Comparison of ENCODE assay signal across 8 mouse cellular contexts in genomic region chr15:78925129-78925528, GRCm38 (mm10). TPM values are rescaled to one million over a fixed set of nuclear protein-coding genes. Genes with fewer than 3 reads are reported as not detected.
DNase-seq lines count a peak whose midpoint lies in the region; ATAC-seq and TF ChIP-seq lines count a peak whose summit lies in the region.
"Had no signal": no experiment of that assay in that cellular context is flagged by ENCODE, and none has a peak within 500 bp of the region (broad histone marks: within the 10 kb centered on the region; RNA-seq: fewer than 3 reads in every experiment).

No protein-coding gene starts in this region.

- TF ChIP-seq CTCF in midbrain, postnatal 0 days (IDR thresholded peaks at IDR 0.05) = no peak

- no peak for DNase-seq in midbrain, embryonic 10.5 days (ENCODE audit: low spot score)
- no peak for DNase-seq in midbrain, postnatal 0 days (ENCODE audit: low spot score)
- peak; percentile 57 for DNase-seq in kidney, postnatal 14 days
- peak; percentile 63 for DNase-seq in testis, postnatal 14 days (ENCODE audit: low spot score)
- no peak for DNase-seq in cerebellum, postnatal 25 days
- no peak for DNase-seq in layer of hippocampus, postnatal 25 days (ENCODE audit: extremely low spot score in 1 of 2, low spot score in 1 of 2)

- 0 out of 2 replicates have a peak overlapping the region, but pooled peaks have one; percentile 51 for H3K4me3 ChIP-seq in midbrain, embryonic 10.5 days
- H3K4me3 ChIP-seq in midbrain, postnatal 0 days (ENCODE audit: low read depth, low read length) = no peak overlapping the region
- H3K4me3 ChIP-seq in embryonic facial prominence, embryonic 15.5 days (replicated peaks) = no peak overlapping the region
- H3K4me3 ChIP-seq: midbrain, embryonic 12.5 days had no signal

- H3K27ac ChIP-seq in midbrain, embryonic 10.5 days (replicated peaks) = peak overlapping the region; percentile 84
- H3K27ac ChIP-seq in midbrain, postnatal 0 days (ENCODE audit: low read depth, low read length) = no peak overlapping the region
- peak overlapping the region; percentile 98 for H3K27ac ChIP-seq in embryonic facial prominence, embryonic 15.5 days (replicated peaks)

- no peak for ATAC-seq in midbrain, postnatal 0 days (ENCODE audit: low FRiP score)
- no peak for ATAC-seq in embryonic facial prominence, embryonic 15.5 days (ENCODE audit: insufficient number of reproducible peaks, low FRiP score, low TSS enrichment, low read depth)

- H3K9ac ChIP-seq in midbrain, postnatal 0 days (replicated peaks; ENCODE audit: low read length, poor library complexity, severe bottlenecking) = no peak overlapping the region
- H3K9ac ChIP-seq in embryonic facial prominence, embryonic 15.5 days = no peak overlapping the region
- H3K9ac ChIP-seq: midbrain, embryonic 12.5 days had no signal

- 28% methylated on average over 8 of the region's 8 CpGs for WGBS in midbrain, embryonic 10.5 days
- WGBS in midbrain, postnatal 0 days = 37% methylated on average over 8 of the region's 8 CpGs
- WGBS in embryonic facial prominence, embryonic 15.5 days = 36% methylated on average over 8 of the region's 8 CpGs

- peaks cover 39% of the 10 kb centered on the region for H3K27me3 ChIP-seq in midbrain, embryonic 10.5 days (ENCODE audit: low read depth, poor library complexity, severe bottlenecking)
- peaks cover 9% of the 10 kb centered on the region for H3K27me3 ChIP-seq in midbrain, postnatal 0 days (ENCODE audit: insufficient read depth, low read length)
- H3K27me3 ChIP-seq in embryonic facial prominence, embryonic 15.5 days = no peaks in the 10 kb centered on the region

- peaks cover 51% of the 10 kb centered on the region for H3K4me1 ChIP-seq in midbrain, embryonic 10.5 days
- H3K4me1 ChIP-seq in midbrain, postnatal 0 days (ENCODE audit: insufficient read depth, low read length) = 0 out of 2 replicates have a peak, but pooled peaks cover 4% of the 10 kb centered on the region
- H3K4me1 ChIP-seq in embryonic facial prominence, embryonic 15.5 days = peaks cover 54% of the 10 kb centered on the region

- H3K36me3 ChIP-seq in midbrain, embryonic 10.5 days = peaks cover 2% of the 10 kb centered on the region; the same call in 1 of the 2 replicates
- H3K36me3 ChIP-seq in midbrain, postnatal 0 days (ENCODE audit: insufficient read depth, low read length) = 0 out of 2 replicates have a peak, but pooled peaks cover 2% of the 10 kb centered on the region
- peaks cover 10% of the 10 kb centered on the region for H3K36me3 ChIP-seq in embryonic facial prominence, embryonic 15.5 days
- H3K36me3 ChIP-seq: midbrain, embryonic 12.5 days had no signal

- no peak overlapping the region for H3K4me2 ChIP-seq in midbrain, postnatal 0 days (ENCODE audit: low read depth, low read length, poor library complexity, severe bottlenecking)
- H3K4me2 ChIP-seq in embryonic facial prominence, embryonic 15.5 days (replicated peaks) = peak overlapping the region; percentile 71; the same call in 1 of the 2 replicates

- no peaks in the 10 kb centered on the region for H3K9me3 ChIP-seq in midbrain, embryonic 10.5 days (replicated peaks)
- no peaks in the 10 kb centered on the region for H3K9me3 ChIP-seq in midbrain, postnatal 0 days (ENCODE audit: low read length)
- H3K9me3 ChIP-seq in embryonic facial prominence, embryonic 15.5 days (replicated peaks) = no peaks in the 10 kb centered on the region
- H3K9me3 ChIP-seq: midbrain, embryonic 12.5 days had no signal

RNA-seq across cellular contexts. Expression of gene Lgals1, which starts 1.4 kb away (rescaled TPM):
- 341 and 392 TPM in 2 replicates for polyA plus RNA-seq in midbrain, embryonic 10.5 days (2016; fragmentation: Nextera tagmentation; extraction: Ambion mirVana)
- total RNA-seq in midbrain, postnatal 0 days (2014; rRNA removed) = 35.4 and 46.2 TPM in 2 replicates
- 69.7 and 76.8 TPM in 2 replicates for polyA plus RNA-seq in midbrain, postnatal 0 days (2015; fragmentation: Nextera tagmentation; extraction: Ambion mirVana)
- 2,635 and 2,725 TPM in 2 replicates for polyA plus RNA-seq in embryonic facial prominence, embryonic 15.5 days (2015; fragmentation: Nextera tagmentation; extraction: Ambion mirVana)
- total RNA-seq in layer of hippocampus, postnatal 25 days (2021) = 10 to 100 TPM; 15.0 to 18.0 TPM

RNA-seq across cellular contexts. Expression of gene Nol12, which starts 9.6 kb away (rescaled TPM):
- polyA plus RNA-seq in midbrain, embryonic 10.5 days (2016; fragmentation: Nextera tagmentation; extraction: Ambion mirVana) = 62.7 and 71.2 TPM in 2 replicates
- 8.1 and 17.1 TPM in 2 replicates for total RNA-seq in midbrain, postnatal 0 days (2014; rRNA removed)
- polyA plus RNA-seq in midbrain, postnatal 0 days (2015; fragmentation: Nextera tagmentation; extraction: Ambion mirVana) = 64.0 and 69.5 TPM in 2 replicates
- 52.7 and 53.7 TPM in 2 replicates for polyA plus RNA-seq in embryonic facial prominence, embryonic 15.5 days (2015; fragmentation: Nextera tagmentation; extraction: Ambion mirVana)
- total RNA-seq in layer of hippocampus, postnatal 25 days (2021) = 10 to 100 TPM; 37.4 to 37.6 TPM

RNA-seq across cellular contexts. Expression of gene Pdxp, which starts 11.4 kb away (rescaled TPM):
- polyA plus RNA-seq in midbrain, embryonic 10.5 days (2016; fragmentation: Nextera tagmentation; extraction: Ambion mirVana) = 27.3 and 29.8 TPM in 2 replicates
- 350 and 364 TPM in 2 replicates for total RNA-seq in midbrain, postnatal 0 days (2014; rRNA removed)
- 171 and 181 TPM in 2 replicates for polyA plus RNA-seq in midbrain, postnatal 0 days (2015; fragmentation: Nextera tagmentation; extraction: Ambion mirVana)
- 17.3 and 19.9 TPM in 2 replicates for polyA plus RNA-seq in embryonic facial prominence, embryonic 15.5 days (2015; fragmentation: Nextera tagmentation; extraction: Ambion mirVana)
- total RNA-seq in layer of hippocampus, postnatal 25 days (2021) = 100 to 1,000 TPM; 161 to 187 TPM

RNA-seq across cellular contexts. Expression of gene Triobp, which starts 22.4 kb away (rescaled TPM):
- polyA plus RNA-seq in midbrain, embryonic 10.5 days (2016; fragmentation: Nextera tagmentation; extraction: Ambion mirVana) = 39.7 and 39.8 TPM in 2 replicates
- 40.0 and 53.3 TPM in 2 replicates for total RNA-seq in midbrain, postnatal 0 days (2014; rRNA removed)
- polyA plus RNA-seq in midbrain, postnatal 0 days (2015; fragmentation: Nextera tagmentation; extraction: Ambion mirVana) = 24.7 and 28.4 TPM in 2 replicates
- polyA plus RNA-seq in embryonic facial prominence, embryonic 15.5 days (2015; fragmentation: Nextera tagmentation; extraction: Ambion mirVana) = 54.6 and 61.4 TPM in 2 replicates
- total RNA-seq in layer of hippocampus, postnatal 25 days (2021) = 10 to 100 TPM; 14.0 to 16.0 TPM

RNA-seq across cellular contexts. Expression of gene Sh3bp1, which starts 25.6 kb away (rescaled TPM):
- 16.5 and 18.7 TPM in 2 replicates for polyA plus RNA-seq in midbrain, embryonic 10.5 days (2016; fragmentation: Nextera tagmentation; extraction: Ambion mirVana)
- total RNA-seq in midbrain, postnatal 0 days (2014; rRNA removed) = 4.2 and 4.5 TPM in 2 replicates
- 4.0 and 4.7 TPM in 2 replicates for polyA plus RNA-seq in midbrain, postnatal 0 days (2015; fragmentation: Nextera tagmentation; extraction: Ambion mirVana)
- 56.7 and 68.1 TPM in 2 replicates for polyA plus RNA-seq in embryonic facial prominence, embryonic 15.5 days (2015; fragmentation: Nextera tagmentation; extraction: Ambion mirVana)
- total RNA-seq in layer of hippocampus, postnatal 25 days (2021) = 10 to 100 TPM; 24.3 to 25.3 TPM

Comparison
In these comparisons a context has a peak if more than half of its experiments do, and no peak if none do; other contexts are left out.
1. DNase-seq: peak in kidney, postnatal 14 days (single experiment) and testis, postnatal 14 days (single experiment); none in midbrain, embryonic 10.5 days (single experiment), midbrain, postnatal 0 days (single experiment), cerebellum, postnatal 25 days (0 of 2) and layer of hippocampus, postnatal 25 days (0 of 2).